Mouse (Mus musculus) heart, adult 11 months (tissue): ENCODE measurements around the gene Gstt2.

Experiments
- DNase-seq: peaks from one replicate; pipeline ENCODE4 v3.0.0; 2022

Gene Gstt2

DNA sequence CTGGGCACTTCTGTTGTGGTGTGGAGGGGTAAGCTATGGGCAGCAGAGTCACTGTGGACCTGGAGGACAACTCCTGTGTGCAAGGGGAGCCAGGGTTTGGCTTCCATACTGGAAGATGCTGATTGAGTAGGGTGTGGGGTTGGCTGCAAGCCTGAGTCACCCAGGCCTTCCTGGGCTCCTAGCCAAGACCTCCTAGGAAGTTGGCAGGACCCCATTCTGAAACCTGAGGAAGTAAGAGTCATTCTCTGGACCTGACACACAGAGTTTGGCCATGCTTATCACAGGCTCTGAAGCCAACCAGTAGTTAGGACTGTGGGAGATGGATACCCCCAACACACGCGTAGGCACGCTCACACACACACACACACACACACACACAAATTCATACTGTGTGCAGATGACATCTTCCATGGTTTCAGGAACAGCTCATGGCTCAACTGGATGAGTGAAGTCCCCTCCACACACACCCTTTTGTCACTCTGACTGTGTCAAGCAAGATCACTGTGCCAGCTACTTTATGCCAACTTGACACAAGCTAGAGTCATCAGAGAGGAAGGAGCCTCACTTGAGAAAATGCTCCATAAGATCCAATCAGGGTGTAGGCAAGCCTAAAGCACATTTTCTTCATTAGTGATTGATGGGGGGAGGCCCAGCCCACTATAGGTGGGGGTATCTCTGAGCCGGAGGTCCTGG is 9.4 kb downstream of the Gstt2 start:
- DNase-seq, result peak; percentile 95

DNA sequence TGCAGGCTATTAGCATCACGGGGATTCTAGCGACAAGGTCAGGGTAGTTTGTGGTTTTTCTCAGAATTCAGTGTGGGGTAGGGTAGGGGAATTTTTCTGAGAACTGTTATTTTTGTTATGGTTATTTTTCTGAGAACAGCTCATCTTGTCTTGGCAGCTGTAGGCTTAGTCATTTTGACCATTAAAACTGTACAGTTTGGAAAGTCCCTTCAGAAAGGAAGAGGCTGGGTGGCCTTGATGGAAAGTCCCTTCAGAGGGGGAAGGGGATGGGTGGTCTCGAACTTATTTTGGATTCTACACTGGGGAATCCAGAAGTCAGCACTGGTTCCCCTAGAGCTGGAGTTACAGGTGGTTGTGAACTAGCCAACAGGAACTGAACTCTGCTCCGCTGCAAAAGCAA is 12.7 kb downstream of the Gstt2 start:
- peak; percentile 71 for DNase-seq

DNA sequence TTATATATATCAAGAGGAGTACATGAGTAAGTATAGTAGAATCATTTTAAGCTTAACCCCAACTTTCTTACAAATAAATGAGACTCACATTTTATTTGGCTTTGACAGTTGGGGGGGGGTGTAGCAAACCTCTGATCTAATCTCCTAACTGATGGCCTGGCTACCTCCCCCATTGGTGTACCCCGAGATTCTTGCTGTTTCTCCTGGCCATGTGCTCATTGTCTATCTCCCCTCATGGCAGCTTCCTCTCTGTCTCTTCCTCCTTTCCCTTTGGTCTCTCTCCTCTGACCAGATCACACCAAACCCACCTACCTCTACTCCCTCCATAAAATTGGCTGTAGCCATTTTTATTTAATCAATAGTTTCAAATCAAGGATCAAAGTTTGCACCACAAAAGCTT is 13.4 kb downstream of the Gstt2 start:
- no peak for DNase-seq

GRCm38 (mm10) chr10:75822443-75822842 is 14.8 kb downstream of the Gstt2 start, which contains the start of gene Gstt4:
Gene Gstt4, minus strand, starts transcription at chr10:75822543.
- DNase-seq, result no peak

- DNase-seq, result peak; percentile 71
These were observed 17.3 kb downstream of the Gstt2 start for GRCm38 (mm10) chr10:75819882-75820281.

GRCm38 (mm10) chr10:75818641-75819040 is 18.6 kb downstream of the Gstt2 start:
- DNase-seq, result peak; percentile 61

DNA sequence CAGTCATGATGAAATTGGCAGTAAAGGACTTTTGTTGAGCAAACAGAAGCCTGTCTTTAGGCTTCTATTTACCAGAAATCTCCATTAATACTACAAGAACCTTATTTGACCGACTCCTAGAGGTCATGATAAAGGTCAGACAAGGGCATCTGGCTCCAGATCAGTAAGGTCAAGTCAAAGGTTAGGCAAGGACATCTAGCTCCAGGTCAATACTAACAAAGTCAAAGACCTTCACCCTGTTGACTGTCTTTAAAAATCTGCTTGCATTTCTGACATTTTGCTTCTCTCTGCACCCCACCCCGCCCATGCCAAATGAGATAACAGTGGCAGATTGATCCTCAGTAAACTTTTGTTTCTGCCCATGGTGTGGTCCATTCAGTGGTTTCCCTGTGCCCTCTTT is 33.0 kb downstream of the Gstt2 start:
- DNase-seq, result no peak

GRCm38 (mm10) chr10:75798176-75798696 is 39.0 kb downstream of the Gstt2 start, which contains the start of gene Gstt1:
Gene Gstt1, minus strand, starts transcription at chr10:75798584.
- peak; percentile 99 for DNase-seq

GRCm38 (mm10) chr10:75797619-75798175 is 39.5 kb downstream of the Gstt2 start:
- peak; percentile 98 for DNase-seq

GRCm38 (mm10) chr10:75796731-75797516 is 40.3 kb downstream of the Gstt2 start:
- peak; percentile 93 for DNase-seq

DNA sequence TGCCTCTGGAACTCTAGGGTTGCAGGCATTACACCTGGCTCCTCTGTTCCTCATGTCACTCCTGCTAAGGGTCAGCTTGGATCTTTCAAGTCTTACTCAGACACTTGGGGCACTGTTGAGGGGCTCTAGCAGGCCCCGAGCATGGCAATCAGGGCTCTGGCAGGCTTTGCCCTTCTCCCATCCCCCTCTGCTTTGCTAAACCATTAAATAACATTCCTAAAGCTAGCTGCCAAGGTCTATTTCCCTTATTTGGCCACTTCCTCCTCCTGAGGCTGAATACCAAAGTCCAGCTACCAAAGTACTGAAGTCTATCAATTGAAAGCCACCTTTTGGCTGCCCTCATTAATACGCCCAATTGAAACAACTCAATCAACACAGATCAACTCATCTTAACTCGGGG is 42.3 kb downstream of the Gstt2 start:
- DNase-seq, result peak; percentile 93

GRCm38 (mm10) chr10:75790773-75791172 is 46.5 kb downstream of the Gstt2 start:
- DNase-seq, result no peak

DNA sequence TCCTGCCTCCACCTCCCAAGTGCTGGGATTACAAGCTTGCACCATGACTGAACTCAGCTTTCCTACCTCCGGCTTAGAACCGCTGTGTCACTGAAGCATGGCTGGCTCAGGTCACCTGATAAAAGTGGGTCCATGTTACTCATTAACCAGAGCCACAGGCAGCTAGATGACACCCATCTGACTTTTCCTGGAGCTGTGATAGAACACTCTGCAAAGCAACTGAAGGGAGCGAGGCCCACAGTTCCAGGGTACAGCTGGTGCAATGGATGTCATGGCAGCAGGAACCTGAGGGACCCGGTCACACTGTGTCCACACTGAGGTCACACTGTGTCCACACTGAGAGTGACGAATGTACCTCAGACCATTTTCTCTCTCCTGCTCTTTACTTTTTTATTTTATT is 47.4 kb downstream of the Gstt2 start:
- no peak for DNase-seq

- DNase-seq, result peak; percentile 84
These were observed 48.0 kb downstream of the Gstt2 start for GRCm38 (mm10) chr10:75789081-75789735.

DNA sequence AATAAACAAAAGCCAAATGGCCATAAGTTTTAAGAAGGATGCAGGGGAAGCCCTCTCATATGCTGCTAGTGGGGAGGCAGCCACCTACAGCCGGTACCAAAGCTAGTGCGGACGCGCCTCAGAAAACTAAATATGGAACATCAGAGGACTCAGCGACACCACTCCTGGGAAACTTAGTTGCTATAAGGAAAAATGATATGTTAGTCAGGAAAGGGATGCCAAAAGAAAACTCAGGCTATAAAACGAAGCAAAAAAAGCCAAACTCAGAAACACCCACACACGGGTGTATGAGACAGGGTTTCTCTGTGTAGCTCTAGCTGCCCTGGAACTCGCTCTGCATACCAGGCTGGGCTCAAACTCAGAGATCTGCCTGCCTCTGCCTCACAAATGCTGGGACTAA is 48.9 kb downstream of the Gstt2 start:
- DNase-seq, result no peak

GRCm38 (mm10) chr10:75785442-75785841 is 51.8 kb downstream of the Gstt2 start:
- DNase-seq, result no peak
